Mouse (Mus musculus): ENCODE measurements at regions not wholly inside any gene's neighbourhood (a gene's known extent, or its start where the extent isn't known, plus 50 kb on each side); places are given as distances from the start of the nearest gene placed in this dataset.

- TF ChIP-seq EP300 (optimal IDR thresholded peaks at IDR 0.05) (no peak), CTCF (IDR thresholded peaks at IDR 0.05; ENCODE audit: low read depth) (no peak)
Observed at GRCm38 (mm10) chr15:59794871-59795270, 221.5 kb downstream of the 4933412E24Rik start.

All from stomach, postnatal 0 days (tissue).